16 mouse cellular contexts compared by ENCODE assay signal in the genomic region with DNA sequence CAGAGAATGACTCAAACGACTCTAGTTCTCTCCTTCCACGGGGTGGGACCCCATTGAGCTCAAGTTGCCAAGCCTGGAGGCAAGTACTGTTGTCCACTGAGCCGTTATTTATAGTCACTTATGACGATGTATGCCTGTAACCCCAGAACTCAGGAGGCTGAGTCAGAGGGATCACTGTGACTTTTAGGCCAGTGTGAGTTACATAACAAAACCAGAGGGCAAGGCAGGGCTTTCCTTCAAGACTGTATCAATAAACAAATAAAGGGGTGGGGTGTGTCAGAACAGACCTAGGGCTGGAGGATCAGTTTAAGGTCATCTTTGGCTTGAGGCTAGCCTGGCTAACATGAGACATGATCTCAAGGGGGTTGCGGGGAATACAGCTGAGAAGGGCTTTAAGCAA. TPM values are rescaled to one million over a fixed set of nuclear protein-coding genes. Genes with fewer than 3 reads are reported as not detected.
DNase-seq lines count a peak whose midpoint lies in the region; ATAC-seq and TF ChIP-seq lines count a peak whose summit lies in the region.
"Had no signal": no experiment of that assay in that cellular context is flagged by ENCODE, and none has a peak within 500 bp of the region (broad histone marks: within the 10 kb centered on the region; RNA-seq: fewer than 3 reads in every experiment).

No protein-coding gene starts in this region.

- peaks cover 65% of the 10 kb centered on the region for H3K36me3 ChIP-seq in megakaryocyte, embryonic 14.5 days (replicated peaks; ENCODE audit: low read length)
- H3K36me3 ChIP-seq in stomach, postnatal 0 days (ENCODE audit: control insufficient read depth, insufficient read depth, low read length): peaks cover 6% of the 10 kb centered on the region; the same call in 1 of the 2 replicates
- no peaks in the 10 kb centered on the region for H3K36me3 ChIP-seq in kidney, adult 2 months (ENCODE audit: control insufficient read depth, insufficient read depth, low read length)

- 39% methylated on average over 5 of the region's 5 CpGs for WGBS in stomach, postnatal 0 days
- WGBS in kidney, adult 2 months: 39% methylated on average over 5 of the region's 5 CpGs

- no peaks in the 10 kb centered on the region for H3K27me3 ChIP-seq in megakaryocyte, embryonic 14.5 days (replicated peaks)
- H3K27me3 ChIP-seq in stomach, postnatal 0 days (ENCODE audit: control insufficient read depth, insufficient read depth, low read length): no peaks in the 10 kb centered on the region
- no peaks in the 10 kb centered on the region for H3K27me3 ChIP-seq in kidney, adult 2 months (replicated peaks; ENCODE audit: control insufficient read depth, insufficient read depth, low read length)
- H3K27me3 ChIP-seq: embryonic facial prominence, embryonic 12.5 days; Patski had no signal

- peak overlapping the region; percentile 86 for H3K4me3 ChIP-seq in megakaryocyte, embryonic 14.5 days (replicated peaks)
- no peak overlapping the region for H3K4me3 ChIP-seq in stomach, postnatal 0 days (ENCODE audit: low read depth, low read length)
- no peak overlapping the region for H3K4me3 ChIP-seq in kidney, adult 2 months (ENCODE audit: insufficient read depth, low read depth, low read length)
- H3K4me3 ChIP-seq: embryonic facial prominence, embryonic 12.5 days had no signal

- no peak for ATAC-seq in megakaryocyte, adult 5-6 weeks (ENCODE audit: poor library complexity, severe bottlenecking)
- peak; percentile 42 for ATAC-seq in stomach, postnatal 0 days (ENCODE audit: low FRiP score, low TSS enrichment)
- ATAC-seq: forebrain, embryonic 14.5 days; Patski had no signal

- no peak for TF ChIP-seq EP300 in stomach, postnatal 0 days (optimal IDR thresholded peaks at IDR 0.05)

- peak; percentile 59 for DNase-seq in gastrocnemius, postnatal 25 days
- no peak for DNase-seq in gastrocnemius, postnatal 4 days (ENCODE audit: low spot score in 2 of 2)
- peak; percentile 68 for DNase-seq in adipocyte (ENCODE audit: low spot score)
- no peak for DNase-seq in stomach, postnatal 0 days (ENCODE audit: low spot score)
- no peak for DNase-seq in right cerebral cortex, postnatal 14 days
- DNase-seq in kidney, adult 2 months: no peak
- DNase-seq: adrenal gland, postnatal 14 days; cerebellum, postnatal 36 days; kidney, adult 9 months; lung, postnatal 14 days had no signal

- no peak overlapping the region for H3K4me2 ChIP-seq in stomach, postnatal 0 days (replicated peaks; ENCODE audit: low read depth)
- H3K4me2 ChIP-seq: embryonic facial prominence, embryonic 12.5 days; hindbrain, embryonic 14.5 days had no signal

- H3K9ac ChIP-seq in stomach, postnatal 0 days (ENCODE audit: low read length): no peak overlapping the region
- H3K9ac ChIP-seq: embryonic facial prominence, embryonic 12.5 days; hindbrain, embryonic 14.5 days had no signal

- no peak overlapping the region for H3K27ac ChIP-seq in stomach, postnatal 0 days (replicated peaks)
- no peak overlapping the region for H3K27ac ChIP-seq in kidney, adult 2 months (ENCODE audit: insufficient read depth, low read depth, low read length)
- H3K27ac ChIP-seq: embryonic facial prominence, embryonic 12.5 days; hindbrain, embryonic 14.5 days had no signal

- no peaks in the 10 kb centered on the region for H3K9me3 ChIP-seq in megakaryocyte, embryonic 14.5 days
- no peaks in the 10 kb centered on the region for H3K9me3 ChIP-seq in stomach, postnatal 0 days (ENCODE audit: control insufficient read depth, low read length)
- H3K9me3 ChIP-seq: embryonic facial prominence, embryonic 12.5 days had no signal

- H3K4me1 ChIP-seq in megakaryocyte, embryonic 14.5 days: peaks cover 80% of the 10 kb centered on the region
- no peaks in the 10 kb centered on the region for H3K4me1 ChIP-seq in stomach, postnatal 0 days (replicated peaks; ENCODE audit: control insufficient read depth, insufficient read depth)
- no peaks in the 10 kb centered on the region for H3K4me1 ChIP-seq in kidney, adult 2 months (ENCODE audit: control insufficient read depth, insufficient read depth, low read length)
- H3K4me1 ChIP-seq: embryonic facial prominence, embryonic 12.5 days had no signal

- TF ChIP-seq POLR2A in kidney, adult 2 months (IDR thresholded peaks at IDR 0.05; ENCODE audit: low read depth, low read length): no peak

- no peak for TF ChIP-seq CTCF in stomach, postnatal 0 days (IDR thresholded peaks at IDR 0.05; ENCODE audit: low read depth)
- TF ChIP-seq CTCF in kidney, adult 2 months (conservative IDR thresholded peaks at IDR 0.05; ENCODE audit: insufficient read depth, insufficient read length, low read depth, low read length): no peak

RNA-seq across cellular contexts. Expression of a gene that starts 25.1 kb away (rescaled TPM):
- 10 to 100 TPM; 11.3 to 11.8 TPM for total RNA-seq in gastrocnemius, postnatal 25 days (2021)
- 10 to 100 TPM; 24.0 to 27.1 TPM for total RNA-seq in gastrocnemius, postnatal 4 days (2021)
- polyA plus RNA-seq in megakaryocyte, embryonic 14.5 days (2012; ENCODE audit: insufficient read depth, low replicate concordance): 1.0 and 6.3 TPM in 2 replicates
- total RNA-seq in megakaryocyte, adult 5-6 weeks (2015): 16.4 and 22.5 TPM in 2 replicates
- 32.2 and 36.8 TPM in 2 replicates for total RNA-seq in megakaryocyte, adult 5-6 weeks (2017)
- 3.6 and 3.8 TPM in 2 replicates for polyA plus RNA-seq in stomach, postnatal 0 days (2015; fragmentation: Nextera tagmentation; extraction: Ambion mirVana)
- polyA plus RNA-seq in kidney, adult 2 months (2012; rRNA removed): 11.9 and 14.3 TPM in 2 replicates

RNA-seq across cellular contexts. Expression of a gene that starts 25.7 kb away (rescaled TPM):
- 1 to 10 TPM; 2.8 to 4.5 TPM for total RNA-seq in gastrocnemius, postnatal 25 days (2021)
- total RNA-seq in gastrocnemius, postnatal 4 days (2021): 10 to 100 TPM in 1 of 2 experiments, 1 to 10 TPM in 1; 8.8 to 10.1 TPM
- 9.4 and 18.0 TPM in 2 replicates for polyA plus RNA-seq in megakaryocyte, embryonic 14.5 days (2012; ENCODE audit: insufficient read depth, low replicate concordance)
- total RNA-seq in megakaryocyte, adult 5-6 weeks (2015): 2.9 and 5.7 TPM in 2 replicates
- 1.9 and 3.1 TPM in 2 replicates for total RNA-seq in megakaryocyte, adult 5-6 weeks (2017)
- polyA plus RNA-seq in stomach, postnatal 0 days (2015; fragmentation: Nextera tagmentation; extraction: Ambion mirVana): 6.5 and 6.6 TPM in 2 replicates
- polyA plus RNA-seq in kidney, adult 2 months (2012; rRNA removed): 4.2 and 4.3 TPM in 2 replicates

RNA-seq across cellular contexts. Expression of a gene that starts 26.6 kb away (rescaled TPM):
- 1 to 10 TPM in 1 of 2 experiments, under 1 TPM in 1; 0.64 to 1.2 TPM for total RNA-seq in gastrocnemius, postnatal 25 days (2021)
- total RNA-seq in gastrocnemius, postnatal 4 days (2021): 1 to 10 TPM; 4.7 to 6.3 TPM
- 0.02 TPM in 1 of 2 replicates, not detected in the other for polyA plus RNA-seq in megakaryocyte, embryonic 14.5 days (2012; ENCODE audit: insufficient read depth, low replicate concordance)
- 0.04 TPM in 1 of 2 replicates, not detected in the other for total RNA-seq in megakaryocyte, adult 5-6 weeks (2015)
- total RNA-seq in megakaryocyte, adult 5-6 weeks (2017): not detected in 2 replicates
- 0.80 and 1.2 TPM in 2 replicates for polyA plus RNA-seq in stomach, postnatal 0 days (2015; fragmentation: Nextera tagmentation; extraction: Ambion mirVana)
- 2.3 and 2.4 TPM in 2 replicates for polyA plus RNA-seq in kidney, adult 2 months (2012; rRNA removed)

RNA-seq across cellular contexts. Expression of a gene that starts 26.8 kb away (rescaled TPM):
- 10 to 100 TPM; 46.4 to 47.2 TPM for total RNA-seq in gastrocnemius, postnatal 25 days (2021)
- 10 to 100 TPM; 82.8 to 84.9 TPM for total RNA-seq in gastrocnemius, postnatal 4 days (2021)
- polyA plus RNA-seq in megakaryocyte, embryonic 14.5 days (2012; ENCODE audit: insufficient read depth, low replicate concordance): 27.2 and 167 TPM in 2 replicates
- total RNA-seq in megakaryocyte, adult 5-6 weeks (2015): 59.2 and 68.7 TPM in 2 replicates
- total RNA-seq in megakaryocyte, adult 5-6 weeks (2017): 37.7 and 45.0 TPM in 2 replicates
- 28.4 and 28.8 TPM in 2 replicates for polyA plus RNA-seq in stomach, postnatal 0 days (2015; fragmentation: Nextera tagmentation; extraction: Ambion mirVana)
- 60.7 and 66.5 TPM in 2 replicates for polyA plus RNA-seq in kidney, adult 2 months (2012; rRNA removed)

RNA-seq across cellular contexts. Expression of a gene that starts 39.9 kb away (rescaled TPM):
- total RNA-seq in gastrocnemius, postnatal 25 days (2021): 1 to 10 TPM; 1.5 to 1.6 TPM
- total RNA-seq in gastrocnemius, postnatal 4 days (2021): 1 to 10 TPM; 1.6 to 1.8 TPM
- polyA plus RNA-seq in megakaryocyte, embryonic 14.5 days (2012; ENCODE audit: insufficient read depth, low replicate concordance): 0.44 TPM in 1 of 2 replicates, not detected in the other
- 0.48 TPM in 1 of 2 replicates, not detected in the other for total RNA-seq in megakaryocyte, adult 5-6 weeks (2015)
- total RNA-seq in megakaryocyte, adult 5-6 weeks (2017): not detected in 2 replicates
- 0.23 and 0.35 TPM in 2 replicates for polyA plus RNA-seq in stomach, postnatal 0 days (2015; fragmentation: Nextera tagmentation; extraction: Ambion mirVana)
- 5.1 and 7.5 TPM in 2 replicates for polyA plus RNA-seq in kidney, adult 2 months (2012; rRNA removed)

Comparison
In these comparisons a context has a peak if more than half of its experiments do, and no peak if none do; other contexts are left out.
1. DNase-seq: peak in gastrocnemius, postnatal 25 days (single experiment) and adipocyte (single experiment); none in gastrocnemius, postnatal 4 days (0 of 2), stomach, postnatal 0 days (single experiment), right cerebral cortex, postnatal 14 days (single experiment) and kidney, adult 2 months (single experiment).